Mouse (Mus musculus) forebrain, embryonic 14.5 days (tissue): ENCODE measurements at regions not wholly inside any gene's neighbourhood (a gene's known extent, or its start where the extent isn't known, plus 50 kb on each side); places are given as distances from the start of the nearest gene placed in this dataset.
A peak's percentile ranks its signal among the peaks of the same experiment; 100 is the strongest.

Experiments used
- ATAC-seq: fragments of 200-750 bp; cut with Nextera tagmentation; 2 replicates; pipeline ENCODE4 v1.8.0; 2017; ENCODE audit warnings: mild to moderate bottlenecking, moderate library complexity
- DNase-seq: peaks from one replicate; pipeline ENCODE4 v3.0.0-alpha.2; 2015; ENCODE audit warnings: low spot score
- H3K27ac ChIP-seq: fragments of 300-500 bp; sonication (generic); 2 replicates; pipeline ENCODE4 v1.5.1; 2014; ENCODE audit warnings: low read depth, mild to moderate bottlenecking, control low read depth, low read length, moderate library complexity
- H3K27me3 ChIP-seq: fragments of 300-500 bp; sonication (generic); replicated peaks from 2 replicates; pipeline ENCODE4 v1.6.1; 2014; ENCODE audit warnings: low read length, control low read depth, mixed read lengths; ENCODE audit not compliant: control insufficient read depth, insufficient read depth
- H3K36me3 ChIP-seq: fragments of 300-500 bp; sonication (generic); 2 replicates; pipeline ENCODE4 v1.6.1; 2014; ENCODE audit warnings: low read length, control low read depth; ENCODE audit not compliant: control insufficient read depth, insufficient read depth
- H3K4me1 ChIP-seq: fragments of 300-500 bp; sonication (generic); 2 replicates; pipeline ENCODE4 v1.6.1; 2014; ENCODE audit warnings: antibody characterized with exemption, low read length, control low read depth; ENCODE audit not compliant: control insufficient read depth, insufficient read depth
- H3K4me2 ChIP-seq: fragments of 300-500 bp; sonication (generic); 2 replicates; pipeline ENCODE4 v1.6.1; 2014; ENCODE audit warnings: mild to moderate bottlenecking, control low read depth, low read length
- H3K4me3 ChIP-seq: fragments of 300-500 bp; sonication (generic); 2 replicates; pipeline ENCODE4 v1.5.1; 2014; ENCODE audit warnings: low read depth, low read length, control low read depth
- H3K9ac ChIP-seq: fragments of 300-500 bp; sonication (generic); 2 replicates; pipeline ENCODE4 v1.6.1; 2014; ENCODE audit warnings: mild to moderate bottlenecking, low read length, control low read depth, moderate library complexity
- H3K9me3 ChIP-seq: fragments of 300-500 bp; sonication (generic); replicated peaks from 2 replicates; pipeline ENCODE4 v1.6.1; 2016; ENCODE audit warnings: low read length, control low read depth, mixed read lengths; ENCODE audit not compliant: control insufficient read depth
- WGBS: fragments of 180-500 bp; shearing (Covaris S2); extraction: QIAGEN DNeasy Blood & Tissue Kit; methylation state at CpG from one replicate; pipeline ENCODE4 v1.1.7; 2014; 5-methylcytosine and 5-hydroxymethylcytosine counted together

- Histone ChIP-seq H3K27ac (no peak overlapping the region), H3K4me1 (no peaks in the 10 kb centered on the region), H3K36me3 (no peaks in the 10 kb centered on the region), H3K4me3 (no peak overlapping the region), H3K4me2 (no peak overlapping the region), H3K9ac (no peak overlapping the region), H3K9me3 (no peaks in the 10 kb centered on the region), H3K27me3 (no peaks in the 10 kb centered on the region)
- ATAC-seq, result no peak
- DNase-seq, result no peak
- WGBS, result 75% methylated on average over 2 of the region's 2 CpGs
Observed at GRCm38 (mm10) chr8:116025321-116025720, 317.7 kb upstream of the Maf start.

DNA sequence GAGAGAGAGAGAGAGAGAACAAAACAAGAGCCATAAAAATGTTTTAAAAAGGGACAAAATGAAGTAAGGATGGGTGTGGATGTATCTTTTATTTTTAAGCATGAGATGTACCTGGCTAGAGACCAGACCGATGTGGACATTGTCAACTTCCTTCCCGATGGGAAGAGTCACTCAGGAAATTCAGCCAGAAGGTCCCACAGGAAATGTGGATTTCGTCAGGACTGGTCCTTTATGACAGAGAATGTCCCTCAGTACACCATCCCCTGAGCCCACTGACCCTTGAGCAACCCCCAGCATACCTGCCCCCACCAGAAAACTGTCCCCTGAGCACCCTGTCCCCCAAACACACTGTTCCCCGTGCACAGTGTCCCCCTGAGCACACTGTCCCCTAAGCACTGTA, 317.2 kb upstream of the Maf start:
- no peak overlapping the region for H3K4me2 ChIP-seq
- no peaks in the 10 kb centered on the region for H3K9me3 ChIP-seq
- no peaks in the 10 kb centered on the region for H3K27me3 ChIP-seq
- no peak for DNase-seq
- H3K27ac ChIP-seq, result no peak overlapping the region
- no peak overlapping the region for H3K9ac ChIP-seq
- H3K36me3 ChIP-seq, result no peaks in the 10 kb centered on the region
- no peaks in the 10 kb centered on the region for H3K4me1 ChIP-seq
- no peak for ATAC-seq
- H3K4me3 ChIP-seq, result no peak overlapping the region
- WGBS, result 87% methylated on average over 4 of the region's 4 CpGs

DNA sequence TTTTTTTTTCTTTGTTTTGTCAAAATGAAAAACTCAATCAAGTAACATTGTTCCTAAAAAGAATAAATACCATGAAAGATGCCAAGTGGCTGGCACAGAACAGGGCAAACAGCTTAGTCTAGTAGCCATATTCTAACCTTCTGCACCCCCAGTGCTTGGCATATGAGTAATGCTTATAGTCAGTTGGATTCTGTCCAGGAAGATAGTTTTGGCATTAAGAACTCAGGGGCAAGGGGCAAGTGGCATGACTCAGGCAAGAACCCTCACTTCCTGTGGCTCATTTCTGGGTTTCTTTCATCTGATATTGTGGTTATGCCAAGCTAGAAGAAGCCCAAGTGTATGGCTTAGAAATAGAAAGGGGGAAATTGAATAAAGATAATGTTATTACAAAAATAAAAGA, 314.1 kb upstream of the Maf start:
- H3K27me3 ChIP-seq, result no peaks in the 10 kb centered on the region
- DNase-seq (no peak), ATAC-seq (no peak)
- no peak overlapping the region for H3K9ac ChIP-seq
- H3K27ac ChIP-seq, result no peak overlapping the region
- no peak overlapping the region for H3K4me3 ChIP-seq
- no peaks in the 10 kb centered on the region for H3K9me3 ChIP-seq
- H3K4me2 ChIP-seq, result no peak overlapping the region
- no peaks in the 10 kb centered on the region for H3K4me1 ChIP-seq
- no peaks in the 10 kb centered on the region for H3K36me3 ChIP-seq

DNA sequence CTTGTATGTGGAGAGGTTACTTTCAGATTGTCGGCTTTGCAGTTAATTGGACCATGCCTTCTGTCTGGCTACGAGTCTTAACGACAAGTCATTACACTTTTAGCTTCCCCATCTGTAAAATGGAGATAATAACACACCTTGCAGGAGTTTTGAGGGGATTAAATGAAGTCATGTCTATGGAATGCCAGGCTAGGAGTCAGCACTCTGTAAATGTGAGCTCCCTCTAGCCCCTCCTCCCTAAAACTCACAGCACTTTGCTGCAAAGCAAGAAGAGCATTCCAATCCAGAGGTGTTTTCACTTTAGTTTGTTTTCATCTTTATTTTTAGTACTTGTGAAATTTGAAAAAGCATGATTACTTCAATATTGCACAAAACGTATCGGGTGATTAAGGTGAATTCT, 287.7 kb upstream of the Maf start:
- Histone ChIP-seq H3K27me3 (no peaks in the 10 kb centered on the region), H3K9me3 (no peaks in the 10 kb centered on the region), H3K27ac (no peak overlapping the region), H3K36me3 (no peaks in the 10 kb centered on the region), H3K4me2 (no peak overlapping the region), H3K4me1 (no peaks in the 10 kb centered on the region), H3K4me3 (no peak overlapping the region), H3K9ac (no peak overlapping the region)
- no peak for DNase-seq
- no peak for ATAC-seq
- WGBS, result 45% methylated on average over 5 of the region's 5 CpGs

DNA sequence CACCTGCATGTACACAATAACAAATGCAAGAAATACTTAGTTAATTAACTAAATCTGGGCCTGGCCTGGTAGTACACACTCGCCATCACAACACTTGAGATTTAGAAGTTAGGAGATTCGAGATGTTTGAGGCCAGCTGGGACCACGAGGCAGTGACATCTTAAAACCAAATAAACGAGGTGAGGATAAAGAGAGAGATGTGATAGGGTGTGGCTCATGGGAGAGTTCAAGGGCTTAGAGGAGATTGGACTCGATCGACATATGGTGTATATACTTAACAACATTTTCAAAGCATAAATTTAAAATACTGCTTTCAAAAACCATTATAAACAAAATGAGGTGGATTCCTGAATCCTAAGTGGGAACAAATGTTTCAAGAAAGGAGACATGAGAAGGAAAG, 284.4 kb upstream of the Maf start:
- Histone ChIP-seq H3K27me3 (no peaks in the 10 kb centered on the region), H3K9ac (no peak overlapping the region), H3K27ac (no peak overlapping the region), H3K36me3 (no peaks in the 10 kb centered on the region), H3K9me3 (no peaks in the 10 kb centered on the region), H3K4me1 (no peaks in the 10 kb centered on the region), H3K4me3 (no peak overlapping the region), H3K4me2 (no peak overlapping the region)
- DNase-seq, result no peak
- WGBS, result 78% methylated on average over 6 of the region's 6 CpGs
- no peak for ATAC-seq

GRCm38 (mm10) chr8:115983397-115983796, 275.8 kb upstream of the Maf start:
- no peaks in the 10 kb centered on the region for H3K36me3 ChIP-seq
- no peak overlapping the region for H3K4me2 ChIP-seq
- no peak overlapping the region for H3K9ac ChIP-seq
- H3K27me3 ChIP-seq, result no peaks in the 10 kb centered on the region
- ATAC-seq, result no peak
- WGBS, result 78% methylated on average over 6 of the region's 6 CpGs
- no peaks in the 10 kb centered on the region for H3K9me3 ChIP-seq
- no peak overlapping the region for H3K27ac ChIP-seq
- H3K4me1 ChIP-seq, result no peaks in the 10 kb centered on the region
- no peak overlapping the region for H3K4me3 ChIP-seq
- DNase-seq, result no peak

DNA sequence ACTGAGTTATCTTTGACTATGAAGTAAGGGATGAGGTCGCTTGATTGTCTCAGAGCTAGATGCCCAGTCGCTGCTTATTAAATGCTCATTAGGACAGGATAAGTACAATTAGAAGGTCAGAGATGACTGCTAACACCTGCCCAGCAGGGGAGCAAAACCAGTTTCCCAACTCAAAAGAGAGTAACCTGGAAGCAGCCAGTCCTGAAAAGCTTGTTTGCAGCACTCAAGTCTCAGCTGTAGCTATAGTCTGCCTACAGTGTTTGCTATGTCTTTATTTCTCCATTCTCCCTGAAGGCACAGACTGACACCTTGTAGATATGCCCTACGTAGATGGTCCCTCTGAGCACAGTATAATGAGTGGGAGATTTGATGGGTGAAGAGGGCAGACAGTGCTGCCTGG, 274.7 kb upstream of the Maf start:
- no peak overlapping the region for H3K27ac ChIP-seq
- WGBS, result 73% methylated on average over 3 of the region's 3 CpGs
- DNase-seq (no peak), ATAC-seq (no peak)
- no peaks in the 10 kb centered on the region for H3K4me1 ChIP-seq
- H3K9ac ChIP-seq, result no peak overlapping the region
- H3K27me3 ChIP-seq, result no peaks in the 10 kb centered on the region
- no peaks in the 10 kb centered on the region for H3K36me3 ChIP-seq
- H3K4me2 ChIP-seq, result no peak overlapping the region
- no peaks in the 10 kb centered on the region for H3K9me3 ChIP-seq
- H3K4me3 ChIP-seq, result no peak overlapping the region

- Histone ChIP-seq H3K4me2 (no peak overlapping the region), H3K27ac (no peak overlapping the region), H3K4me3 (no peak overlapping the region), H3K27me3 (no peaks in the 10 kb centered on the region), H3K36me3 (no peaks in the 10 kb centered on the region), H3K4me1 (no peaks in the 10 kb centered on the region), H3K9ac (no peak overlapping the region), H3K9me3 (no peaks in the 10 kb centered on the region)
- DNase-seq, result no peak
- 84% methylated on average over 7 of the region's 7 CpGs for WGBS
- no peak for ATAC-seq
Observed at GRCm38 (mm10) chr8:115981426-115981825, 273.8 kb upstream of the Maf start.

GRCm38 (mm10) chr8:115980616-115981015, 273.0 kb upstream of the Maf start:
- Histone ChIP-seq H3K27ac (no peak overlapping the region), H3K9me3 (no peaks in the 10 kb centered on the region), H3K4me3 (no peak overlapping the region), H3K9ac (no peak overlapping the region), H3K4me1 (no peaks in the 10 kb centered on the region), H3K27me3 (no peaks in the 10 kb centered on the region), H3K4me2 (no peak overlapping the region), H3K36me3 (no peaks in the 10 kb centered on the region)
- no peak for ATAC-seq
- DNase-seq, result no peak
- WGBS, result 90% methylated on average over 3 of the region's 3 CpGs

DNA sequence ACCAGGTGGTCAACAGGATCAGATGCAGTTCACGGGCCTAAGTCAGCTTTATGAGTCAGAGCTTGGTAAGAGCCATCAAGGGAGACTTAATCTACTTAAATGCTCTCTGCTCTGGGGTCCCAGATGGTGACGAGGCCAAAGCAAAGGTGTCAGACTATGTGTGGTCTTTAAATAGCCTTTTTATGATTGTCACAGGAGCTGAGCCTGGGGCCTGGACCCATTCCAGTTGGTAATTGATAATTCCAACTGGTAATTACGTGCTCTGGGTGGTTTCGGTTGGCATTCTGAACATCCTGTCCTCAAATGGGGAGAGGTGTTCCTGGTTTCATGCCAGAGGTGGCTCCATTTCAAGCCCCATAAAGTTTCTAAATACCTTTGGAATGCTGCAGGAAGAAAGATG, 269.6 kb upstream of the Maf start:
- no peak overlapping the region for H3K4me2 ChIP-seq
- no peak overlapping the region for H3K9ac ChIP-seq
- 37% methylated on average over 4 of the region's 4 CpGs for WGBS
- no peak for ATAC-seq
- H3K9me3 ChIP-seq, result no peaks in the 10 kb centered on the region
- H3K27me3 ChIP-seq, result no peaks in the 10 kb centered on the region
- no peak overlapping the region for H3K27ac ChIP-seq
- peak; percentile 27 for DNase-seq
- no peak overlapping the region for H3K4me3 ChIP-seq
- no peaks in the 10 kb centered on the region for H3K36me3 ChIP-seq
- no peaks in the 10 kb centered on the region for H3K4me1 ChIP-seq
